Mouse (Mus musculus) embryonic facial prominence, embryonic 12.5 days (tissue): Measurements from ENCODE around the gene Sesn1. TPM values are rescaled to one million over a fixed set of nuclear protein-coding genes. Genes with fewer than 3 reads are reported as not detected.

Source experiments
- ATAC-seq: fragments of 200-750 bp; cut with Nextera tagmentation; 2 replicates; pipeline ENCODE4 v1.8.0; 2017; ENCODE audit not compliant: insufficient number of reproducible peaks, insufficient read depth, low FRiP score, low TSS enrichment
- H3K27ac ChIP-seq: fragments of 300-500 bp; sonication (generic); 2 replicates; pipeline ENCODE4 v1.5.1; 2016; ENCODE audit warnings: mild to moderate bottlenecking
- H3K27me3 ChIP-seq: fragments of 300-500 bp; sonication (generic); 2 replicates; pipeline ENCODE4 v1.6.1; 2016; ENCODE audit warnings: mild to moderate bottlenecking, moderate library complexity
- H3K36me3 ChIP-seq: fragments of 300-500 bp; sonication (generic); 2 replicates; pipeline ENCODE4 v1.6.1; 2016; ENCODE audit warnings: mild to moderate bottlenecking
- H3K4me1 ChIP-seq: fragments of 300-500 bp; sonication (generic); 2 replicates; pipeline ENCODE4 v1.6.1; 2016
- H3K4me2 ChIP-seq: fragments of 300-500 bp; sonication (generic); replicated peaks from 2 replicates; pipeline ENCODE4 v1.6.1; 2016; ENCODE audit warnings: mild to moderate bottlenecking, moderate library complexity
- H3K4me3 ChIP-seq: fragments of 300-500 bp; sonication (generic); 2 replicates; pipeline ENCODE4 v1.5.1; 2016; ENCODE audit warnings: mild to moderate bottlenecking
- H3K9ac ChIP-seq: fragments of 300-500 bp; sonication (generic); 2 replicates; pipeline ENCODE4 v1.6.1; 2016; ENCODE audit warnings: mild to moderate bottlenecking, moderate library complexity
- H3K9me3 ChIP-seq: fragments of 300-500 bp; sonication (generic); 2 replicates; pipeline ENCODE4 v1.6.1; 2016; ENCODE audit warnings: mild to moderate bottlenecking, moderate library complexity
- WGBS: fragments of 180-500 bp; shearing (Covaris S2); methylation state at CpG from one replicate; pipeline ENCODE4 v1.1.7; 2016; 5-methylcytosine and 5-hydroxymethylcytosine counted together
- polyA plus RNA-seq: library from polyadenylated mRNA; unstranded; fragments of >200 nt; fragmentation: Nextera tagmentation; extraction: Ambion mirVana; gene quantifications from 2 replicates; pipeline ENCODE4 v1.2.1, GENCODE M21; 2016

Gene Sesn1
- polyA plus RNA-seq, 1 experiment from 2014 or later, result 42.3 TPM

DNA sequence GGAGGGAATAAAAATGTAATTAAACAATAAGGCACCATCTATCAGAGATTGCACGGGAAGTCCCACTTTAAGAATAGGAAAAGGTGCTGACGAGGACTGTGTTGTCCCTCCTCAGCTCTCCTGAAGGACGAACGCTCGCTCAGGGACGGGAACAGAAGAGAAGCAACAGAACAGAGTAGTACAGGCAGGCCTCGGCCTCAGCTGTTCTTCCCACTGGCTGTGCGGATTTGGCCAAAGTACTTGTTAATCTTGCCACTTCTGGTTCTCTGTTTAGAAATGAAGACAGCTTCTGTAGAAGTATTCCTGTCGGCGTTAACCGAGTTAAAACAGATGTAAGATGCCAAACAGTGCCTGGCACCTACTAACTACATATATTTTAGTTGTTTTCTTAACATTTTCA lies 68.6 kb downstream of the Sesn1 start:
- no peak for ATAC-seq
- 0 out of 2 replicates have a peak, but pooled peaks cover 5% of the 10 kb centered on the region for H3K4me1 ChIP-seq
- no peak overlapping the region for H3K4me2 ChIP-seq
- H3K9me3 ChIP-seq, result no peaks in the 10 kb centered on the region
- H3K9ac ChIP-seq, result no peak overlapping the region
- no peak overlapping the region; the same call in 1 of the 2 replicates for H3K27ac ChIP-seq
- 87% methylated on average over 11 of the region's 11 CpGs for WGBS
- no peaks in the 10 kb centered on the region for H3K27me3 ChIP-seq
- no peak overlapping the region for H3K4me3 ChIP-seq
- no peaks in the 10 kb centered on the region for H3K36me3 ChIP-seq

DNA sequence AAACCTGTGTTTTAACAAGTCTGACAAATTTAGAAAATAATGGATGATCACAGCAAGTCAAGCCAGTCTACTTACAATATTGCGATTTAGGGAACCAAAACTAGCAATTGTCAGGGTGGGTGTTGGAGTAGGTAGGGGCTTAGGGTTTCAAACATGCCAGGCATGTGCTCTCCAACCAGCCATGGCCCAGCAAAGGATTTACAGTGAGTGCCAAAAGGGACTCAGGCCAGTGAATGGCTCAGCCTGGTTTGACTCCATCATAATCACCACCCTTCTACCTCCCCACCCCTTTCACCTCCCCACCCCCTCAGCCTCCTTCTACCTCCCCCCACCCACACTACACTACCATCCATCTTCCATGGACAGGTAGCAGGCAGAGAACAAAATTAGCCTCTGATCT lies 69.9 kb downstream of the Sesn1 start:
- 0 out of 2 replicates have a peak, but pooled peaks cover 5% of the 10 kb centered on the region for H3K4me1 ChIP-seq
- no peaks in the 10 kb centered on the region for H3K36me3 ChIP-seq
- no peaks in the 10 kb centered on the region for H3K27me3 ChIP-seq
- ATAC-seq, result no peak
- no peaks in the 10 kb centered on the region for H3K9me3 ChIP-seq
- H3K9ac ChIP-seq, result no peak overlapping the region
- WGBS, result 77% methylated on average over 1 of the region's 1 CpGs
- no peak overlapping the region for H3K4me2 ChIP-seq
- H3K27ac ChIP-seq, result no peak overlapping the region
- no peak overlapping the region for H3K4me3 ChIP-seq

DNA sequence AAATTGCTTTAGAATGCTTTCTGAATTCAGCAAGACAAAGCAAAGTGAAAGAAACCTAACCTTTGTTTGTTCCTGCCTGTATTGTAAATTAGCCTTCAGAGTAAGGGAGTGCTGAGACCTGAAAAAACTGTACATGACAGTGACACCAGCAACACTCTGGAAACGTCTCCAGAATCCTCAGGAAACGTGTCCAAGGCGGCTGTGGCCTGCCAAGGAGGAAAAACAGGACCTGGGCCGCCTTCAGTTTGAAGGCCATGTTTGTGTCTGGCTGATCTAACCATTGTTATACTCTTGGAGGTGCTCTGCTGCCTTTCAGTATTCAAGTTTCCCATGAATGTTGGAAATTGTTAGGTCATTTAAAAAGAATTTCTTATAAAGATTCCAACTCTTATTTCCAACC lies 70.5 kb downstream of the Sesn1 start:
- Histone ChIP-seq H3K4me3 (no peak overlapping the region), H3K4me2 (no peak overlapping the region), H3K4me1 (0 out of 2 replicates have a peak, but pooled peaks cover 5% of the 10 kb centered on the region), H3K27me3 (no peaks in the 10 kb centered on the region), H3K36me3 (no peaks in the 10 kb centered on the region), H3K27ac (no peak overlapping the region), H3K9me3 (no peaks in the 10 kb centered on the region), H3K9ac (no peak overlapping the region)
- 51% methylated on average over 4 of the region's 4 CpGs for WGBS
- ATAC-seq, result no peak

DNA sequence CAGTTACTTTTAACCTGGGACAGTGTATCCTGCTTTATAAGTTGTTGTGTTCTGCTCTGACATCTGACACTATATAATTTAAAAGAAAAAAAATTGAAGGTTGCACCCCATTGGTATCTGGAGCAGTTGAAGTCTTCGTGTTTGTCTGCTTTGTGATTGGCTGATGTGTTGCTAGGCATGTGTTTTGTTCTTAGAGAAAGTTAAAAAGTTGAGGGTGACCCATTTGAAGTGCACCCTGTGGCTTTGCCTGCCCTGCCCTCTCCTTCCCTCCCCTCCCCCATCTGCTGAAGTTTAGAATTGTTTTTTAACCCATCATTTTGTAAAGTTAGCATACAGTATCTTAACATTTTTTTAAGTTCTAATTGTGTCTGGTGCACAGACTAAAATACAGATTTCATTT lies 71.0 kb downstream of the Sesn1 start:
- Histone ChIP-seq H3K9me3 (no peaks in the 10 kb centered on the region), H3K36me3 (no peaks in the 10 kb centered on the region), H3K4me2 (no peak overlapping the region), H3K4me1 (0 out of 2 replicates have a peak, but pooled peaks cover 5% of the 10 kb centered on the region), H3K9ac (no peak overlapping the region), H3K27ac (no peak overlapping the region), H3K4me3 (no peak overlapping the region), H3K27me3 (no peaks in the 10 kb centered on the region)
- no peak for ATAC-seq
- 20% methylated on average over 1 of the region's 1 CpGs for WGBS

DNA sequence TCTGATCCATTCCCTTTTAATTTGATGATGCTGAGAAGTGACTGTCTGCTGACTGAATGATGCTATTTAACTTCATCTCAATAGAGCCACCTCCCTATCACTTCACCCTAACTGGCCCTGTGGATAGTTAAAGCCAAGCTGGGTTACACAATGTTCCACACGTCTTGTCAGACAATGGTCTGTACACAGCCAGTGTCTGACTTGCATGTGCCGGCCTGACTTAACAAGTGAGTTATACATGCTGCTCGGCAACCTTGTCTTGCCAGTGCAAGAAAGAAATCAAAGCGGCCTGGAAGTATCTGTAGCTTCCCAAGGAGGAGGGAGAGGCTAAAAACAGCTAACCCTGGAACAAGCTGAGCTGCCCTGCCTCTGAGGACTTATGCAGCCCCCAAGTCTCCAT lies 71.7 kb downstream of the Sesn1 start:
- Histone ChIP-seq H3K4me3 (no peak overlapping the region), H3K27ac (no peak overlapping the region), H3K9me3 (no peaks in the 10 kb centered on the region), H3K27me3 (no peaks in the 10 kb centered on the region), H3K4me1 (0 out of 2 replicates have a peak, but pooled peaks cover 5% of the 10 kb centered on the region), H3K4me2 (no peak overlapping the region), H3K9ac (no peak overlapping the region), H3K36me3 (no peaks in the 10 kb centered on the region)
- WGBS, result 34% methylated on average over 4 of the region's 4 CpGs
- no peak for ATAC-seq

DNA sequence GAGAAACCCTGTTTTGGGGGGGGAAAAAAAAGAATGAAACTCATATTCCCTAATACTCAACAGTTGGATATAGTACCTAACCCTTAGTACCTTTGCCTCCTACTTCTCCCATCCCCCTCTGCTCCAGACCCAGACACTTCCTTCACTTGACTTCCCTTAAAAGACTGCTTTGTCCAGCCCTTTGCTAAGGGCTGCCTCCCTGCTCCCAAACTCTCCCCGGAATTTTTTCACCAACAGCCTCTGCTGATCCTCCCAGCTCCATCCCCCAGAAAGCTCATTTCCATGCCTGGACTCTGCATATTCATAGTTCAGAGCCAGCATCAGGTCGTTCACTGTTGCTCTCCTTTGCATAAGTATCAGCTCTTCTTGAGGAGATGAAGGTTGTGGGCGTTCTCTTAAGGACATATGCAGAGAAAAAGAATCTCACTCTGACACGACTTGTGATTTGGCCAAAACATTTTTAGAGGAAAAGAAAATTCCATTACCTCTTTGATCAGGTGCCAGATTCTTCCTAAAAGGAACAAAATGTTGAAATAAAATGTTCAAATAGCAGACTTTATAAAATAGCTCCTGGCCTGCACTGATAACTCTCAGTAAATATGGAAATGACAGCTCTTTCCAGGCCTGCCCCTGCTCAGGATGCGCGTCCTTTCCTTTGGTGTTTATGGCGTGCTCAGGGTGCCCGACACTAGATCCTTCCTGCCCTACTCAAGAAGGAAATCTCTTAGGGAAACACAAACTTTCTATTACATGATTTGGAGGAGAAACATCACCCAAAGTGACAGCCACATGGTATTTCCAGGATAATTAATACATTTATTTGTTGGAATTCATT lies 74.2 kb downstream of the Sesn1 start:
- Histone ChIP-seq H3K9me3 (no peaks in the 10 kb centered on the region), H3K36me3 (no peaks in the 10 kb centered on the region), H3K4me1 (peaks cover 5% of the 10 kb centered on the region; the same call in 1 of the 2 replicates), H3K27ac (no peak overlapping the region), H3K27me3 (no peaks in the 10 kb centered on the region), H3K9ac (no peak overlapping the region), H3K4me2 (no peak overlapping the region), H3K4me3 (no peak overlapping the region)
- ATAC-seq, result no peak
- WGBS, result 49% methylated on average over 8 of the region's 8 CpGs

DNA sequence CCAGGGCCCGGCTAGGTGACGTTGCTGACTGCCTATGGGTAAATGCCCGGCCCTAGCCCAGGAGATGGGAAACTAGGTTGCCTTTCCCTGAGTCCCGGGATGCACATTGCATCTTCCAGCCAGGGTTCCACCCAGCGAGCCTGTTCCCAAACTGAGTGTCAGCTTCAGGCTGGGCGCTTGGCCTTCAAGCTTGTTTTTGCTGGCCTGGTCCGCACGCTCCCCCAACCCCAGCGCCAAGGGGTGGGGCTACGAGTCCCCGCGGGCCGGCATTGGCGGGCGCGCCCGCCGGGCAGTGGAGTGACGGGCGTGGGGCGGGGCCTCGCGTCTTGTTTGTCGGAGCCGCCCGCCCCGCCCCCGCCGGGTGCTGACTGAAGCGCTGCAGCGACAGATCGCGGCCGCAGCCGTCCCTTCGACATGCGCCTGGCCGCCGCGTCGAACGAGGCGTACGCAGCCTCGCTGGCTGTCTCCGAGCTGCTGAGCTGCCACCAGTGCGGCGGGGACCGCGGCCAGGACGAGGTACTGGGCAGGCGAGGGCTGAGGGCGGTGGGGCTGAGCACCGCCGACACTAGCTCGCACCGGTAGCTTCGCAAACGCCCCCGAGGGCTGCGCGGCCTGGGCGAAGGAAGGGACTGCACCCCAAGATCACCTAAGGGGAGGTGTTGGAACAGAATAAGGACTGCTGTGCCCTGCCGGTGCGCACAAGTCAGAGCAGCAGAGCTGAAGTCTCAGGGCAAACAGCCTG lies 77.5 kb downstream of the Sesn1 start:
- Histone ChIP-seq H3K4me2 (peak overlapping the region; percentile 79), H3K9me3 (no peaks in the 10 kb centered on the region), H3K27me3 (no peaks in the 10 kb centered on the region), H3K4me3 (peak overlapping the region; percentile 72), H3K36me3 (no peaks in the 10 kb centered on the region), H3K27ac (peak overlapping the region; percentile 90), H3K9ac (peak overlapping the region; percentile 87), H3K4me1 (no peaks in the 10 kb centered on the region; the same call in 1 of the 2 replicates)
- WGBS, result 1% methylated on average over 64 of the region's 65 CpGs
- peak; percentile 95 for ATAC-seq

DNA sequence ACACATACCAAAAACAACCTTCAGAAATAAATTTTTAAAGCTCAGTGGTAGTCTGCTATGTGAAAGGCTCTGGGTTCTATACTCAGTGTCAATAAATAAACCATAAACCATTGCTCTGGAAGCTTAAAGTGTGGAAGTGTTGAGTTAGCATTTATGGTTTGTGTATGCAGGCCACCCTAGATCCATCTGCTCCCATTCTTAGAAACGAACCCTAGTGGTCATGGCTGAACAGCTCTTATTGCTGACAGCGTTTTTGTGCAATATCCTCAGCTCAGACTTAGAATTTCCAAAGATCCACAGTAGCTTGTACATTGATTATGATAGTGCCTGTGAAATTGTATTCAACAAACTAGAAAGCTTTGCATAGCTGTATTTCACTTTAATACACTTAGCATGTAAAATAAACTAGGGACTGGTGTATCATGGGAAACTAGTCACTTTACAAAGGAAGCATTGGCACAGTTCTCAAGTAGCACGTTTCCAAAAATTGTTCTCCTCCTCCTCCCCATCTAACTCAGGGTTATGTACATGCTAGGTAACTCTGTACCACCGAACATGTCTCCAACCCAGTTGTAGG lies 78.7 kb downstream of the Sesn1 start:
- Histone ChIP-seq H3K9me3 (no peaks in the 10 kb centered on the region), H3K36me3 (no peaks in the 10 kb centered on the region), H3K27ac (no peak overlapping the region), H3K4me3 (peak overlapping the region; percentile 72; the same call in 1 of the 2 replicates), H3K4me2 (peak overlapping the region; percentile 79), H3K27me3 (no peaks in the 10 kb centered on the region), H3K4me1 (peaks cover 3% of the 10 kb centered on the region; the same call in 1 of the 2 replicates), H3K9ac (no peak overlapping the region)
- WGBS, result 40% methylated on average over 4 of the region's 4 CpGs
- ATAC-seq, result no peak

DNA sequence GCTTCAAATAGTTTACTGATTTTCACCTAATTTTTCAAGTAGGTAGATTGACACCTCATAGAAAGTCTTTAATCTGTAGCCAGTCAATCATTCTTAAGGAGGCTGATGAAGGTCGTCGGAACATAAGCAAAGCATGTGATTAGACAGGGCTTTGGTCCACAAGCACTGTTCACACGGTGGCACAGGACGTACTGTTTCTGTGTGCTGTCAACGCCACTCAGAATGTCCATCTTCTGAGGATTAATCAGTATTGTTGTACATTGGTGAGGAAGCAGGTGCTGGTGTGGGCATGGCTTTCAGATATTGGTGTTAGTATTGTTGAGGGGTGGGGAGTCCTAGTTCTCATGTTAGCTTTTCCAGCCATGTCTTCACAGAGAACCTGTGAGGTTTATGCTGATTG lies 79.8 kb downstream of the Sesn1 start:
- H3K4me1 ChIP-seq, result peaks cover 14% of the 10 kb centered on the region; the same call in 1 of the 2 replicates
- no peak for ATAC-seq

DNA sequence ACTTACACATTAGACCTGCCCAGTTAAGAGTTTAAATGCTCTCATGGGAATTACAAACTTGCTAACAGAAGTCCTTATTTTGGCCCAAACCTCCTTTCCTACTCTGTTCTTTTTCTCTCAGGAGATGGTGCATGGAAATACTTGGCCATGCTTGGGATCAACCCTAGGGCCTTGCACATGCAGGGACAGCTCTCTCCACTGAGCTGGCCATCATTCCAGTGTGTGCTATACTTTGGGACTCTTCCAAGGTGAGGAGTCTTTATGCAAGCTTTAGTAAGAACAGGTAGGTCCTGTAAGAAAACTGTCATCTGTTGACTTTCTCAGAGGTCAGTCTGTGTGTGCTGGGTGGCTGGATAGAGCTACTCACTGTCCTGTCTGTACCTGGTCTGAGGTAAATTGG lies 80.8 kb downstream of the Sesn1 start:
- no peak for ATAC-seq
- Histone ChIP-seq H3K27me3 (no peaks in the 10 kb centered on the region), H3K4me1 (peaks cover 16% of the 10 kb centered on the region; the same call in 1 of the 2 replicates), H3K4me3 (no peak overlapping the region), H3K4me2 (no peak overlapping the region), H3K9me3 (no peaks in the 10 kb centered on the region), H3K27ac (no peak overlapping the region), H3K9ac (no peak overlapping the region), H3K36me3 (no peaks in the 10 kb centered on the region)

More for the DNA sequence above, 79.8 kb downstream of the Sesn1 start:
- Histone ChIP-seq H3K9me3 (no peaks in the 10 kb centered on the region), H3K36me3 (no peaks in the 10 kb centered on the region), H3K27ac (no peak overlapping the region), H3K4me3 (no peak overlapping the region), H3K9ac (no peak overlapping the region), H3K4me2 (no peak overlapping the region), H3K27me3 (no peaks in the 10 kb centered on the region)
- WGBS, result 73% methylated on average over 5 of the region's 5 CpGs

DNA sequence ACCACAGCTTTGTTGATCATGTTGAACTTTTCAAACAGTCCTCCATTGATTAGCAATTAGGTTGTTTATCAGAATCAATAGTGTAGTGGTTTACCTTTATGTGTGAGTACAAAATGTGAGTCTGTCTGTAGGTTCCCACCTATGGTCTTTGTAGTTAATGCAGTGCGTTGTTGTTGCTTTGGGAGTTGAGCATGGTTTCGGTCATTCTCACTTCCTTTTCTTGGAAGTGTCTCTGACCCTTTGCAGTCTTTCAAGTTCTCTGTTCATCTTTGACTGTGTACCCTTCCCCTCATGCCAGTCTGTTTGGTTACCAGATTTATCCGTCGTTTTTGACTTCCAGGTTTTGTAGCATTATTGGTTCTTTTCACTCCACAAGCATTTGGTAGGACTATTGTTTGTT lies 81.6 kb downstream of the Sesn1 start:
- H3K9me3 ChIP-seq, result no peaks in the 10 kb centered on the region
- ATAC-seq, result no peak
- no peak overlapping the region for H3K27ac ChIP-seq
- WGBS, result 86% methylated on average over 4 of the region's 4 CpGs
- H3K9ac ChIP-seq, result no peak overlapping the region
- H3K27me3 ChIP-seq, result no peaks in the 10 kb centered on the region
- no peak overlapping the region for H3K4me2 ChIP-seq
- H3K4me1 ChIP-seq, result peaks cover 16% of the 10 kb centered on the region; the same call in 1 of the 2 replicates
- no peaks in the 10 kb centered on the region for H3K36me3 ChIP-seq
- H3K4me3 ChIP-seq, result no peak overlapping the region
